Mouse (Mus musculus) lung, postnatal 0 days (tissue): Measurements from ENCODE around the gene Osbpl3. TPM values are rescaled to one million over a fixed set of nuclear protein-coding genes. Genes with fewer than 3 reads are reported as not detected.
A peak's percentile ranks its signal among the peaks of the same experiment; 100 is the strongest.

Experiments
- ATAC-seq: fragments of 200-750 bp; cut with Nextera tagmentation; 2 replicates; pipeline ENCODE4 v1.8.0; 2017; ENCODE audit warnings: moderate library complexity
- DNase-seq: peaks from one replicate; pipeline ENCODE4 v3.0.0-alpha.2; 2016; ENCODE audit warnings: low spot score
- H3K27ac ChIP-seq: fragments of 300-500 bp; sonication (generic); 2 replicates; pipeline ENCODE4 v1.5.1; 2014; ENCODE audit warnings: antibody characterized with exemption, mild to moderate bottlenecking, low read length, mixed read lengths
- H3K27me3 ChIP-seq: fragments of 300-500 bp; sonication (generic); replicated peaks from 2 replicates; pipeline ENCODE4 v1.6.1; 2014; ENCODE audit warnings: low read length, mixed read lengths; ENCODE audit not compliant: insufficient read depth
- H3K36me3 ChIP-seq: fragments of 300-500 bp; sonication (generic); 2 replicates; pipeline ENCODE4 v1.6.1; 2014; ENCODE audit warnings: low read length, mixed read lengths; ENCODE audit not compliant: insufficient read depth
- H3K4me1 ChIP-seq: fragments of 300-500 bp; sonication (generic); 2 replicates; pipeline ENCODE4 v1.6.1; 2014; ENCODE audit warnings: antibody characterized with exemption, low read depth, low read length, mixed read lengths; ENCODE audit not compliant: insufficient read depth
- H3K4me2 ChIP-seq: fragments of 300-500 bp; sonication (generic); replicated peaks from 2 replicates; pipeline ENCODE4 v1.6.1; 2014; ENCODE audit warnings: low read depth, mild to moderate bottlenecking, low read length, moderate library complexity, mixed read lengths
- H3K4me3 ChIP-seq: fragments of 300-500 bp; sonication (generic); 2 replicates; pipeline ENCODE4 v1.5.1; 2014; ENCODE audit warnings: low read depth, low read length
- H3K9ac ChIP-seq: fragments of 300-500 bp; sonication (generic); replicated peaks from 2 replicates; pipeline ENCODE4 v1.6.1; 2014; ENCODE audit warnings: low read depth, mild to moderate bottlenecking
- H3K9me3 ChIP-seq: fragments of 300-500 bp; sonication (generic); 2 replicates; pipeline ENCODE4 v1.6.1; 2016; ENCODE audit warnings: low read length, mixed read lengths
- CTCF ChIP-seq: IDR thresholded peaks from 2 replicates; pipeline ENCODE4 v1.5.1; 2016; ENCODE audit warnings: antibody characterized with exemption, mild to moderate bottlenecking
- EP300 ChIP-seq: IDR thresholded peaks from 2 replicates; pipeline ENCODE4 v1.6.1; 2016; ENCODE audit warnings: antibody characterized with exemption, mild to moderate bottlenecking, control low read depth
- WGBS: fragments of 180-500 bp; shearing (Covaris S2); extraction: QIAGEN DNeasy Blood & Tissue Kit; methylation state at CpG from one replicate; pipeline ENCODE4 v1.1.7; 2014; 5-methylcytosine and 5-hydroxymethylcytosine counted together
- polyA plus RNA-seq: library from polyadenylated mRNA; unstranded; fragments of >200 nt; fragmentation: Nextera tagmentation; extraction: Ambion mirVana; gene quantifications from 2 replicates; pipeline ENCODE4 v1.2.1, GENCODE M21; 2015

Osbpl3 gene
- polyA plus RNA-seq, 1 experiment from 2014 or later: 4.7 TPM

DNA sequence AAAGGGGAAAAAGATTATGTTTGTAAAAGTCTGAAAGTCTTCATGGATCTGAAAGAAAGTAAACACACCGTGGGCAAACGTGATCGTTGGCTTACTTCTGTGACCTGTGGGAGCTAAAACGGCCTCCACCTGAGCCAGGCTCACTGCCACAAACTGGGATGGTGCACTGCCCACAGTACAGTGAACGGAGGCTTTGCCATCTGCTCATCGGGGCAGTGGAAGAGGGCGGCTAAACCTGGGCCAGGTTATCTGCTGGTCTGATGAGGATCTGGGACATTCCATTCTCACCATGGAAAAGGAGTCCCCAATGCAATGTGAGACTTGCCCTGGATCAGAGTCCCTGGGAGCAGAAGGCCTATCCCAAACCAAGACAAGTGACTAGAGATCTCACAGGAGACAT, 89.7 kb downstream of the Osbpl3 start:
- 69% methylated on average over 7 of the region's 7 CpGs for WGBS
- DNase-seq (no peak), ATAC-seq (no peak)
- Histone ChIP-seq H3K36me3 (no peaks in the 10 kb centered on the region), H3K9me3 (no peaks in the 10 kb centered on the region), H3K4me1 (no peaks in the 10 kb centered on the region), H3K4me3 (no peak overlapping the region), H3K27me3 (no peaks in the 10 kb centered on the region), H3K27ac (no peak overlapping the region), H3K4me2 (no peak overlapping the region), H3K9ac (no peak overlapping the region)
- no peak for TF ChIP-seq EP300
- TF ChIP-seq CTCF: no peak

GRCm38 (mm10) chr6:50364364-50364763, 91.6 kb downstream of the Osbpl3 start:
- 87% methylated on average over 8 of the region's 8 CpGs for WGBS
- no peaks in the 10 kb centered on the region for H3K9me3 ChIP-seq
- no peak for DNase-seq
- H3K27me3 ChIP-seq: no peaks in the 10 kb centered on the region
- no peaks in the 10 kb centered on the region for H3K4me1 ChIP-seq
- H3K27ac ChIP-seq: no peak overlapping the region
- no peak for TF ChIP-seq CTCF
- H3K36me3 ChIP-seq: no peaks in the 10 kb centered on the region
- no peak overlapping the region for H3K4me3 ChIP-seq
- H3K4me2 ChIP-seq: no peak overlapping the region
- ATAC-seq: no peak
- H3K9ac ChIP-seq: no peak overlapping the region

DNA sequence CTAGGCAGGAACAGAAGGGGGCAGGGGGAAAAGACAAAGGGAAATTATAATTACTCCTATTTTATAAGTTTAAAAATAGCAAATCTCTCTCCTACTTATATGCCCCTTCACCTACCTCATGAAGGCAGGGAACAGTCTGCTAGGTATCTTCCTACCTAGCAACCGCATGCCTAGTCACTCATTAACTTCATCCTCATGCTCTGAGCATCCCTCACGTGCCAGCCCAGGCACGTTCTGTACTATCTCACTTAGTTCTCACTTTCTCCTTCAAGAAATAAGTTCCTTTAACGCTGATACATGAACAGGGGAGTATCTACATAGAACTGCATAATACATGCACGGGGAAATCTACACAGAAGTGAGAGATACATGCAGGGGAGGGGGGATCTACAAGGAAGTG, 92.6 kb downstream of the Osbpl3 start:
- Histone ChIP-seq H3K4me1 (no peaks in the 10 kb centered on the region), H3K4me3 (no peak overlapping the region), H3K36me3 (no peaks in the 10 kb centered on the region), H3K27me3 (no peaks in the 10 kb centered on the region), H3K9me3 (no peaks in the 10 kb centered on the region), H3K4me2 (no peak overlapping the region), H3K9ac (no peak overlapping the region), H3K27ac (no peak overlapping the region)
- no peak for DNase-seq
- no peak for TF ChIP-seq EP300
- no peak for TF ChIP-seq CTCF
- WGBS: 64% methylated on average over 5 of the region's 5 CpGs
- no peak for ATAC-seq

DNA sequence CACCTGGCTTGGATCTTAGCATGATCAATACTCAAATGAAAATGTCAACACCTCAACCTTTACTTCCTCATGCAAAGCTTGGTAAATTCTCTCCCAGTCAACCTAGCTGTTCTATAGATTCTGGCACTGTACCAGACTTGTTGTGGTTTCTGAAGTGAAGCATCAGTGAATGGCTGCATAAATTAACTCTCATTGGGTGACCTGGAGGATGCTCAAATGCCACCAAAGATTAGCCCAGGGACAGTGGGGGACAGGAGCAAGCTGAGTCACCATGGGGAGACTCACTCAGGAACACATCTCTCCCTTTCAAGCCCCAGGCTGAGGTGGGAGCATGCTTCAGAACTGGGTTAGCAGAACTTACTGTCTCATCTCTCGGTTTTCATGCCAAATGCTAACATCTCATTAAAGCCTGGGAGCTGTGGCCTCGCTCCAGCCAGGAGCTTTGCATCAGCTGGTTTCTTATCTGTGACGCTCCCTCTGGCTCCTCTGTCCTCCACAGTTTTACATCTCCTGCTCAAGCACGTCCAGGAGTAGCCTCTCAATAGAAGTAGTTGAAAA, 93.2 kb downstream of the Osbpl3 start:
- no peaks in the 10 kb centered on the region for H3K4me1 ChIP-seq
- DNase-seq (no peak), ATAC-seq (no peak)
- H3K27ac ChIP-seq: no peak overlapping the region
- no peaks in the 10 kb centered on the region for H3K36me3 ChIP-seq
- H3K9me3 ChIP-seq: no peaks in the 10 kb centered on the region
- no peak overlapping the region for H3K9ac ChIP-seq
- H3K4me3 ChIP-seq: no peak overlapping the region
- 52% methylated on average over 4 of the region's 4 CpGs for WGBS
- H3K4me2 ChIP-seq: no peak overlapping the region
- H3K27me3 ChIP-seq: no peaks in the 10 kb centered on the region
- TF ChIP-seq EP300 (no peak), CTCF (no peak)

DNA sequence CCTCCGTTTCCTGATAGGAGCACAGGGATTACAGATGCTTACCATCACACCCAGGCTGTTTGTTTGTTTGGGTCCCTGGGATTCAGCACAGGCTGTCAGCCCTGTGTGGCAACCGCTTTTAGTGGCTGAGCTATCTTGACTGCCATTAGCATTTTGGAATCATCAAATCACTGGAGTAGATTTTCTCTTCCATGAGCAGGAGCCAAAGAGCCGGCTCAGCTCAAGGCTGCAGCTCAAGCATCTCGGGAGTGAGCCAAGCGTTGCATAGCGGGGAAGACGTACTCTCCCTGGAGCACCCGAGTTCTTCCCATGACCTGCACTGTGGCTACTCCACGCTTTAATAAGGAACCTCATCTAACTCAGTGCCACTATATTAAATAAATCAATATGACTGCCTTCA, 93.8 kb downstream of the Osbpl3 start:
- ATAC-seq (no peak), DNase-seq (no peak)
- Histone ChIP-seq H3K4me2 (no peak overlapping the region), H3K36me3 (no peaks in the 10 kb centered on the region), H3K9me3 (no peaks in the 10 kb centered on the region), H3K4me3 (no peak overlapping the region), H3K4me1 (no peaks in the 10 kb centered on the region), H3K27me3 (no peaks in the 10 kb centered on the region), H3K27ac (no peak overlapping the region), H3K9ac (no peak overlapping the region)
- no peak for TF ChIP-seq CTCF
- TF ChIP-seq EP300: no peak
- 71% methylated on average over 9 of the region's 9 CpGs for WGBS

DNA sequence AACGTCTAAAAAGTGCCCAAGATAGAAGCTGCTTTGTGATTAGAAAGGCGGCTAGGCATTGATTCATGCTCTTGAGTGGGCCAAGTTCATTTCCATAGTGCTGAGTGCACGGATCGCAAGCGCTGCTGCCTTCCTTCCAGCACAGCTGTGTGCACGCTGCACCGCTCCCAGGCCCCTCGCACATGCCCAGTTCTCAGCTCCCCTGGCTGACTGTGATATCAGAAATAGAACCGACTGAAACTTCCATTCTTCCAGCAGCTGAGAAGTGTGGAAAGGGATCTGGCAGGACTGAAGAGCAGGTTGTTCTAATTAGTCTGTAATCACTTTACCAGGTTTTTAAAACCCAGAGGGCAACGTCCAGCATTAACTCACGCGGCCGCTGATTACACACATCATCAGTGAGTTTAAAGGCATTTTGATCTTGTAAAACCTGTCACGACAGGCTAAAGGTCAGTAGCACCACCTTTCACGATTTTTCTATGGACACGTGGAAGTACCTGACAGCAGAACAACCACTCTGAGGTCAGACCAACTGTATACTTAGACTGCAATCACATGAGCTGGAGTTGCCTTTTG, 97.8 kb downstream of the Osbpl3 start:
- DNase-seq: peak; percentile 29
- WGBS: 36% methylated on average over 16 of the region's 16 CpGs
- no peak overlapping the region for H3K9ac ChIP-seq

More for the DNA sequence above, 97.8 kb downstream of the Osbpl3 start:
- Histone ChIP-seq H3K36me3 (no peaks in the 10 kb centered on the region), H3K27me3 (no peaks in the 10 kb centered on the region), H3K4me2 (no peak overlapping the region), H3K4me3 (no peak overlapping the region), H3K27ac (no peak overlapping the region), H3K9me3 (no peaks in the 10 kb centered on the region), H3K4me1 (no peaks in the 10 kb centered on the region)
- TF ChIP-seq EP300 (no peak), CTCF (no peak)
- 0 out of 2 replicates have a peak, but pooled peaks have one; percentile 32 for ATAC-seq
